Mouse (Mus musculus): ENCODE data around the gene Vps54.
"Not testable (repeated sequence)": the region's sequence is repeated elsewhere in the genome, so short reads cannot be mapped to it uniquely, and the experiment has no call there.

GRCm38 (mm10) chr11:21209701-21210100 lies 29.4 kb upstream of the Vps54 start:
- not testable (repeated sequence) for TF ChIP-seq ZNF384 (IDR thresholded peaks at IDR 0.05; ENCODE audit: low read depth, low read length); KAT2A (conservative IDR thresholded peaks at IDR 0.05; ENCODE audit: low read depth, low read length); E2F4 (IDR thresholded peaks at IDR 0.05; ENCODE audit: borderline replicate concordance, low read depth, low read length); EP300 (IDR thresholded peaks at IDR 0.05; ENCODE audit: low read depth in 1 of 2, low read length in 2 of 2); HCFC1 (IDR thresholded peaks at IDR 0.05; ENCODE audit: low read depth, low read length); GABPA (IDR thresholded peaks at IDR 0.05; ENCODE audit: low read depth, low read length); TBP (IDR thresholded peaks at IDR 0.05; ENCODE audit: low read depth, low read length); CTCF (IDR thresholded peaks at IDR 0.05 in 2 of 3, conservative IDR thresholded peaks at IDR 0.05 in 1 of 3; ENCODE audit: control insufficient read depth in 1 of 3, insufficient read depth in 1 of 3, low read depth in 2 of 3, low read length in 3 of 3, poor library complexity in 1 of 3, severe bottlenecking in 1 of 3); UBTF (IDR thresholded peaks at IDR 0.05; ENCODE audit: borderline replicate concordance, insufficient read depth, low read depth, low read length); MAX (IDR thresholded peaks at IDR 0.05; ENCODE audit: low read length); MYB (IDR thresholded peaks at IDR 0.05; ENCODE audit: low read depth, low read length)

Data from MEL (cell line).